Mouse (Mus musculus): ENCODE data around the gene Chat.
"Not testable (repeated sequence)": the region's sequence is repeated elsewhere in the genome, so short reads cannot be mapped to it uniquely, and the experiment has no call there.

Chat gene

DNA sequence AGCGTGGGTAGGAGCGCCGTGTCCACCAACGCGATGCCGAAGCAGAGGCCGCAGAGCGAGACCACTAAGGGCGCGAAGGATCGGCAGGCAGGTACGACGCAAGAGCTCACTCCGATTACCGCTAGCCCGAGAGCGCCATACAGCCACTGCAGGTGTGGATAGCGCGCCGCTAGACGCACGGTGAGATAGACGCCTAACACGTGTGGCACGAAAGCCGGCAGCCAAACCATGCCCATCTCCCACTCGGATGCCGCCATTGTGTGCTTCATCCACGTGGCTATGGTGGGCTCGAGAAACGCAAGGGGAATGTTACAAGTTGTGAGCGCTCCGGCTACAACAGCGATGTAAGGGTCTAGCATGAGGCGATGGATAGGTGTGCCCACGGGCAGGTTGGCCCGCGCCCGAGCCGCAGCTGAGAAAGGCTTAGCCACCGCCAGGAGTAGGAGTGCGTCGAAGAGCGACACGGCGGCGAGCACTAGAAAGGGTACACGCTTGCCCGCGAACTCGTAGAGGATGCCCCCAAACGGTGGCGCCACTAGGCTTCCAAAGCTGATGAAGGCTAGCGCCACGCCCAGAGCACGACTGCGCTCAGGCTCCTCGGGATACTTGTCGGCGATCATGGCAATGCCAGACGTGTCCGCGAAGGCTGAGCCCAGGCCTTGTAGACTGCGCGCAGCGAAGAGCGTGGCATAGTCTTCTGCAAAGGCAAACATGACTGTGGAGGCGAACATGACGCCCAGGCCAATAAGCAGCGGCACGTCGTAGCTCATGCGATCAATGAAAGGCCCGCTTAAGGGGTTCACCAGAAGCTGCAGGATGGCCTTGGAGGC, 2.4 kb downstream of the Chat start:
- in situ Hi-C loops (cut with MboI): no loop called here

DNA sequence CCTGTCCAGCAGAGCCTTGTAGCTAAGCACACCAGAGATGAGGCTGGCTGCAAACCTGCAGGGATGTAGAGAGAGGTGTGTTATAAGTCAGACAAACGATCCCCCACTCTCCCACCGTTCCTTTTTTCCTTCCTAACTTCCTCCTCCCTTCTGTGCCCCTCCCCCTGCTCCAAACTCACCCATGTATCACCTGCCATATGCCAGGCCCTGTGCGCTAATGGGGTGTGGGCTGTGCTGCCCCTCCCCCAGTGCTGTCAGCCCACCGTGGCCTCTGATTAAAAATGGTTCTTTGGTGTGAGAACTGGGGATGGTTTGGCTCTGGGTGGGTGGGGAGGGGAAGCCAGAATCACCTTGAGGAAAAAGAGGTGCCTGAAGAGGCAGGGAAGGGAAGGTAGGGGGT, 13.2 kb downstream of the Chat start:
- in situ Hi-C loops (cut with MboI): no loop called here

GRCm38 (mm10) chr14:32446989-32447388, 18.8 kb downstream of the Chat start:
- in situ Hi-C loops (cut with MboI): no loop called here

DNA sequence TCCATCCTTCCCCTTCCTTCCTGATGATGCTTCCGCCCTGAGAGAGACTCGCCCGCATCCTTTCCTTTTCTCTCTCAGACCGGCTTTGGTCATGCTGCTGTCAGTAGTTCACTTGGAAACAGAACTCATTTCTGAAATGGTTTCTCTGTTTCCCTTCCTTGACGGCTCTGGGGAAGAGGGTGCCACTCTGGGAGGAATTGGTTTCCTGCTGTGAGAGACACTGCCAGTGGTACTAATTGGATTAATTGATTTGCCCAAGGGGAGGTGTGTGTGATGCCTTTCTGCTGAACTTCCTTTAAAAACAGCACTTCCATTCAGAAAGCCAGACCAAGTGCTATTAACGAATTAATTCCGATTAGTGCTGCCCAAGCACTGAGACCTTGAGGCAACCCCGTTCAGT, 22.3 kb downstream of the Chat start:
- in situ Hi-C loops (cut with MboI): no loop called here

DNA sequence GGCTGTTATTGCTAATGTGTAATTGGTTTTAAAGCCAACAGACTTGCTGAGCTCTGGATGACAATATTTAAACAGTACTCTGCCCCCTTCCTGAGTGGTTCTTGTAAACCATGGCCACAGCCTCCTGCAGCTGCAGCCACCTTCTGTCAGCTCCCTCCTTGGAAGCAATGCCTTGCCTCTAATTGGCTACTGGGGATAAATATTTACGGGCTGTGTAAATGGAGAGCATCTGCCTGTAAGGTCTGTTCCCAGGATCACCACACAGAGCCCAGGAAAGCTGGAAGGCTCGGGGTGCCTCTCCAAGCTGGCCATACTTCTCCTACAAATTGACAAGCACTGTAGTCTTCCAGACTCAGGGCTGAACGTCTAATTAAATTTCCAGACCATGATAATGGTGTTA, 26.0 kb downstream of the Chat start:
- in situ Hi-C loops (cut with MboI): no loop called here

DNA sequence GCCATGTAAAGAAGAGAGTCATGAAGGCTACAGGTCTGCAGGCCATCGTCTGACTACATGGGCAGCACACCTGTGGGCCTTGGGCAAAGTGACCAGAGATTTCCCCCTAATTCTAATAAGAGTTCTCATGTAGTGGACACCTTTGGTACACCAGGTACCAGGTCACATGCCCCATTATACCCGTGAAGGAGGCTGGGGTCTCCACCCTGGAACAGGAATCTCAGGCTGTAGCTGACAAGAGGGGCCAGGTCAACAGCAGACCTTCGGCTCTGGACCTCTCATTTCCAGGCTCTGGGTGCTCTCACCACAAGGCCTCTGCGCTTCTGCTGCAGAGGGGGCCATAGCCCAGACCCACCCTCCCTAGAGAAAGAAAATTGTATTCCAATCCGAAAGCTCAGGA, 26.5 kb downstream of the Chat start:
- in situ Hi-C loops (cut with MboI): no loop called here

DNA sequence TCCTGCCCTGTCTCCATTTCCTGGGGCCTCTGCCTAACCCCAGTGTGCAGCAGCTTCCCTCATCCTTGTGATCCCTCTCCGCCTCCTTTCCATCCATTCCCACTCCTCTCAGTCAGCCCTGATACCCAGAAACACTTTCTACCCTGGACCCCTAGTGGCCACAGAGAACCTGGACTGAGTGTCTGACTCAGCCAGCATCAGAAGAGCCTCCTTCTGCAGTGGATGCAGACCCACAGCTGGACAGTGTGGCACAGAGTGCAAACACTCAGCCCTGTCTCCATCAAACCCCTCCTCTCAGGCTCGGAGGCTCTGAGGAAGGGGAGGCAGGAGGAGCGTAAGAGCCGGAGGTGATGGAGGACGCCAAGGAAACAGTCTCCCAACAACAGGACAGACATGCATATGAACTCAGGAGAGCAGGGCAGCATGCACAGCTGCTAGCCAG, 28.4 kb downstream of the Chat start:
- in situ Hi-C loops (cut with MboI): no loop called here

- in situ Hi-C loops (cut with MboI): no loop called here
Observed at GRCm38 (mm10) chr14:32429030-32429602, 36.7 kb downstream of the Chat start.

- in situ Hi-C loops (cut with MboI): no loop called here
Observed at GRCm38 (mm10) chr14:32423946-32424345, 41.8 kb downstream of the Chat start.

DNA sequence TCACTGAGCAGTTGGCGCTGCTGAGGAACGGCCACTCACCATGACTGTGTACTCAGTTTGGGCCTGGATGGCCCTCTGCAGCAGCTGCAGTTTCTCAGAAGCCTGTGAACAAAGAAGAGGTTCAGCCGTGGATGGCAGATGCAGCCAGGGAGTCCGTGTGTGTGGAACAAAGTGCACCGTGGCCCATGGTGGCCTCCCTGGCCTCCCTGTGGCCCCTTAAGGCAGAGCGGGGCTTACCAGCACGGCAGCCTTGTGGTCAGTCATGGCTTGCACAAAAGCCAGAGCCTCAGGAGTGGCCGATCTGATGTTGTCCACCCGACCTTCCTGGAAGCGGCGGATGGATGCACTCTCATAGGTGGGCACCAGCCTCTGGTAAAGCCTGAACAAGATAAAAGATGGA, 47.0 kb downstream of the Chat start:
- in situ Hi-C loops (cut with MboI): no loop called here

- in situ Hi-C loops (cut with MboI): no loop called here
Observed at GRCm38 (mm10) chr14:32412075-32412474, 53.7 kb downstream of the Chat start.

DNA sequence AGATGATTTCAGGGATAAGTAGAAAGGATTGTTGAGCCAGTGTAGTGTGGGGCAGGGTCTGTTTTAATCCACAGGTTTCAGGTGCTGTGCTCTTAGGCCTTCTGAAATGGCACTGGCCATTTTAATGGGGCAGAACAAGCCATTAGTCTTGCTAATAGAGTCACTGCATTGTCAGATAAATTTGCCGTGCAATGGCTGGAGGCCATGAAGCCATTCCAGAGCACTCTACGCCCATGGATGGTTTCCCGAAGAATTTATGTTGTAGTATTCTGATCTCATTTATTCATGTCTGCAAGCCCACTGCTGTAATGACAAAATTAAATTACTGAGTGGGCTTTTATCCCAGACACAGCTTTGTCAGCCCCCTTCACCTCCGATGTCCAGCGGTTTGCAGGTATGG, 55.7 kb downstream of the Chat start:
- in situ Hi-C loops (cut with MboI): no loop called here

DNA sequence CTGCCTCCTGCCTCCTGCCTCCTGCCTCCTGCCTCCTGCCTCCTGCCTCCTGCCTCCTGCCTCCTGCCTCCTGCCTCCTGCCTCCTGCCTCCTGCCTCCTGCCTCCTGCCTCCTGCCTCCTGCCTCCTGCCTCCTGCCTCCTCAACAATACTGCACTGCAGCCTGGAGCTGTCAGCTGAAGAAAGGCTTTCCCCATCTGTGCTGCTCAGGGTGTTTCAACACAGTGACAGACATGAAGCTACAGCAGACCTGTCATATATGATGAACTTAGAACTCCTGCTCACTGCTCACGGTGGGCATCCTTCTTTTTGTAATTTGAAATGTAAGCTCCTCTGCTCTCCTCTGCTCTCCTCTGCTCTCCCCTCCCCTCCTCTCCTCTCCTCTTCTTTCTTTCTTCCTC, 60.4 kb downstream of the Chat start:
- in situ Hi-C loops (cut with MboI): not testable (repeated sequence)

GRCm38 (mm10) chr14:32388196-32388595, 77.6 kb downstream of the Chat start, which contains the start of gene 1700024G13Rik:
Gene 1700024G13Rik (minus strand): TSS chr14:32388391.
- in situ Hi-C loops (cut with MboI): no loop called here

DNA sequence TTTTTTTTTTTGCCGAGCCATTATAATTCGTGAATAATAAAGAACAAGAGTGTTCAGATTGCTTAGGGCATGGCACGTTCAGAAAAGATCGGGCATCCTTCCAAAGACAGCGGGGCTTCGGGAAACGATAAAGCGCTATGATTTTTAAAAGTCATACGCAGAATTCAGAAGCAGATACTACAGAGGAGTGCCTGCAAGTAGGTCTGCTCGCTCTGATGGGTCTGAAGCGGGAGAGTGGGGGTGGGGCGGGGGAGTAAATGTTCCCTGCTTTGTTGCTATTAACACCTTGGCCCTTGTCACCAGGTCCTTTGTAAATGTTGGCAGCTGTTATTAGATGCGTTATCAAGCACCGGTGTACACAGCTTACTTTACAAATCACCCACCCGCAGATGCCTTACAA, 84.2 kb downstream of the Chat start:
- in situ Hi-C loops (cut with MboI): no loop called here

DNA sequence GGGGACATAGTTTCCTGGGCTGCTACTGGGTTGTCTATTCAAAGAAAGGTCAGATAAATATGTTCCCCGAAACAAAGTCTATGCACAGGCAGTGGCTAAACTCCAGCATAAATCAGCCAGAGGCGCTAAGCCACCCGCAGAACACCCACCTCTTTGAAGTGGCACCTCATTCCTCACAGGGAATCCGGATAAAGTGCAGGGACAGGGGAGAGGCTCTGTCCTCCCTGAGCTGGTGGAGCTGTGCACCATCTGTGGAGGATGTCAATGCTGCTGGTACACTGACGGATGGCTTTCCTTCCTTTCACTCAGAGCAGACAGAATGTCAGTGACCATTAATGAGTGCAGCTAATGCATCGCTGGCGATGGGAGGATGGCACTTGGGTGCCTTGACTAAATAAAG, 84.7 kb downstream of the Chat start:
- in situ Hi-C loops (cut with MboI): no loop called here

GRCm38 (mm10) chr14:32380099-32380480, 85.7 kb downstream of the Chat start:
- in situ Hi-C loops (cut with MboI): no loop called here

DNA sequence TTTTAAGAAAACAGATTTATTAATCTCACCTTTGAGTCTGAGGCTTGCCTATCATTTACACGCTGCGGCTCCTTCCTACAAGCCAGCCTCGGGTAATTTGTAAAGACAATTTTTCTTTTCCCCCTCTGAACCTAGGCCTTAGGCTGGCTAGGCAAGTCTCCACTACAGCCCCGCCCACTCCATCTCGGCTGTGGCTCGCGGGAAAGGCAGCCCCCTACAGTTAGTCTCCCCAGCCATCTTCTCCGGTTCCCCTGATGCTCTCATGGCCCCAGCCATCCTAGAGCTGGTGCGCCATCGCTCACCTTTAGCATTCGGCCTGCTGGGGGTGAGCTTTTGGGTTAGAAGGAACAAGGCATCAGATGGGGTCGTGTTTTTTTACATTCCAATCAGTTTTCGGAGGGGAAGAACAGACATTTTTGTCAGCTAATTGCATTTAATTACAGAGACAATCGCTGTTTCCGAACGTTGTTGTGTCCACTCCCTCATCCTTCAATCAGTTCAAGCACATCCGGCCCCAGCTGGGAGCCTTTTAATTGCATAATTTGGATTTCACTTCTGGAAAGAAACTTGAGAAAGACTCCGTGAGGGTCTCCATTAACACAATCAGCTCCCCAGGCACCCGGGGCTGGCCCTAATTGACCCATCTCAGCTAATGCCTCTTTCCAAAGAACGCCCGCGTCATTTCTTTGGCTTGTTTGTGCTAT, 86.2 kb downstream of the Chat start:
- in situ Hi-C loops (cut with MboI): no loop called here

GRCm38 (mm10) chr14:32372510-32372909, 93.3 kb downstream of the Chat start:
- in situ Hi-C loops (cut with MboI): no loop called here

GRCm38 (mm10) chr14:32369756-32370155, 96.0 kb downstream of the Chat start:
- in situ Hi-C loops (cut with MboI): no loop called here

DNA sequence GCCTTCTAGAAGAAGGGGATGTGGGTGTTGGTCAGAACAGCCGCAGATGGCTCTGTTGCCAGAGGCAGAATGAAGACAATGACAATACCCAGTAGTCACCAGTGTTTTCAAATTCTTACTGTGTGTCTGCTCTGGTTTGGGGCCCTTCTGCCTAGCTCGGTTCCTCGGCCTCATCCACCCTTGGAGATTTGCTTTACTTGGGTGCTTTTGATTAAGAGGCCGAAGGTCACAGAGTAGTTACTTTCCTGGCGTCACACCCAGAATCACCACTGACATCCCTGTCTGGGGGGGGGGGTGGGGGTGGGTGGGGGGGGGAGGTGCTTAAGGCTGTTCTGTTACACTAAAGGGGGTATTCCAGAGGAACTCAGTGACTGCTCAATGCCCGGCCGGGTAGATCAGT, 101.4 kb downstream of the Chat start:
- in situ Hi-C loops (cut with MboI): no loop called here

All from mature B cell (primary cell).